Mouse (Mus musculus): ENCODE results near the gene S100a11. TPM values are rescaled to one million over a fixed set of nuclear protein-coding genes. Genes with fewer than 3 reads are reported as not detected.

The S100a11 gene
- total and polyA plus RNA-seq, 3 experiments: 47.2 to 468 (median 75.2) TPM

- Histone ChIP-seq H3K79me2 (replicated peaks; ENCODE audit: control insufficient read depth, extremely low read depth, insufficient read depth, poor library complexity, severe bottlenecking) (no peaks in the 10 kb centered on the region), H3K4me3 (replicated peaks in 1 of 3; ENCODE audit: low read depth in 2 of 3, low read length in 2 of 3, poor library complexity in 1 of 3) (no peak overlapping the region), H3K4me2 (ENCODE audit: insufficient read depth, low read depth, poor library complexity, severe bottlenecking) (no peak overlapping the region), H3K27ac (ENCODE audit: insufficient read depth, low read depth) (no peak overlapping the region), H3K9ac (ENCODE audit: insufficient read depth, low read depth) (no peak overlapping the region), H3K36me3 (replicated peaks in 1 of 2; ENCODE audit: control insufficient read depth in 1 of 2, insufficient read depth in 1 of 2, low read length in 1 of 2) (peaks cover 13 to 20% of the 10 kb centered on the region in 2 experiments), H3K4me1 (ENCODE audit: control insufficient read depth in 1 of 2, insufficient read depth in 2 of 2) (peaks cover 16 to 19% of the 10 kb centered on the region in 2 experiments), H3K27me3 (replicated peaks) (no peaks in the 10 kb centered on the region), H3K9me3 (replicated peaks; ENCODE audit: low read length) (no peaks in the 10 kb centered on the region)
- dilution Hi-C loops (cut with MboI; ENCODE audit: extremely low pct_ligation_motif_present, extremely low pct_unique_long_range_greater_than_20kb, low sequenced_read_pairs): no loop called here
- DNase-seq (ENCODE audit: extremely low read depth): no peak
- TF ChIP-seq KAT2A (IDR thresholded peaks at IDR 0.05; ENCODE audit: insufficient replicate concordance, low read length) (no peak), POLR2AphosphoS2 (IDR thresholded peaks at IDR 0.05; ENCODE audit: low read depth, low read length) (no peak), E2F4 (IDR thresholded peaks at IDR 0.05; ENCODE audit: insufficient replicate concordance, low read depth, low read length) (no peak), RCOR1 (conservative IDR thresholded peaks at IDR 0.05; ENCODE audit: low read depth, low read length) (no peak), TBP (conservative IDR thresholded peaks at IDR 0.05; ENCODE audit: low read depth, low read length) (no peak), JUND (conservative IDR thresholded peaks at IDR 0.05; ENCODE audit: low read depth, low read length) (no peak), NRF1 (IDR thresholded peaks at IDR 0.05; ENCODE audit: low read depth, low read length) (no peak), RAD21 (IDR thresholded peaks at IDR 0.05; ENCODE audit: low read depth, low read length) (no peak), CHD2 (IDR thresholded peaks at IDR 0.05; ENCODE audit: low read length) (no peak), NELFE (IDR thresholded peaks at IDR 0.05; ENCODE audit: low read depth, low read length) (no peak), ZNF384 (IDR thresholded peaks at IDR 0.05; ENCODE audit: low read depth, low read length) (no peak), GABPA (IDR thresholded peaks at IDR 0.05; ENCODE audit: insufficient replicate concordance, low read depth, low read length) (no peak), POLR2A (IDR thresholded peaks at IDR 0.05; ENCODE audit: low read depth, low read length) (no peak), ZC3H11A (IDR thresholded peaks at IDR 0.05; ENCODE audit: low read depth, low read length) (no peak), MAX (IDR thresholded peaks at IDR 0.05; ENCODE audit: low read length) (no peak)
- in situ Hi-C loops (cut with MboI; ENCODE audit: low pct_ligation_motif_present, low pct_unique_long_range_greater_than_20kb, low sequenced_read_pairs): no loop called here
Measured at GRCm38 (mm10) chr3:93569046-93569445, 48.8 kb downstream of the S100a11 start.

- no peak overlapping the region for H3K9ac ChIP-seq (ENCODE audit: insufficient read depth, low read depth)
- TF ChIP-seq USF2 (conservative IDR thresholded peaks at IDR 0.05; ENCODE audit: low read depth, low read length) (no peak), MEF2A (IDR thresholded peaks at IDR 0.05; ENCODE audit: borderline replicate concordance, low read depth, low read length) (no peak), EP300 (IDR thresholded peaks at IDR 0.05; ENCODE audit: low read length) (no peak), NELFE (IDR thresholded peaks at IDR 0.05; ENCODE audit: low read depth, low read length) (no peak), CTCF (conservative IDR thresholded peaks at IDR 0.05 in 1 of 2, IDR thresholded peaks at IDR 0.05 in 1 of 2; ENCODE audit: low read depth in 2 of 2, low read length in 2 of 2) (no peak), CHD2 (IDR thresholded peaks at IDR 0.05; ENCODE audit: low read length) (peak; percentile 37; the same call in 1 of the 2 replicates), PAX5 (IDR thresholded peaks at IDR 0.05; ENCODE audit: low read length) (no peak), MAX (IDR thresholded peaks at IDR 0.05; ENCODE audit: low read length) (0 out of 2 replicates have a peak, but pooled peaks have one; percentile 17), POLR2AphosphoS2 (IDR thresholded peaks at IDR 0.05; ENCODE audit: low read depth, low read length) (no peak)
Measured at GRCm38 (mm10) chr3:93572058-93572791, 51.9 kb downstream of the S100a11 start.

More at GRCm38 (mm10) chr3:93572058-93572791, 51.9 kb downstream of the S100a11 start:
- H3K4me2 ChIP-seq (ENCODE audit: insufficient read depth, low read depth, poor library complexity, severe bottlenecking): no peak overlapping the region
- H3K4me1 ChIP-seq (ENCODE audit: control insufficient read depth in 1 of 2, insufficient read depth in 2 of 2): peaks cover 16 to 19% of the 10 kb centered on the region in 2 experiments
- no peaks in the 10 kb centered on the region for H3K79me2 ChIP-seq (replicated peaks; ENCODE audit: control insufficient read depth, extremely low read depth, insufficient read depth, poor library complexity, severe bottlenecking)
- dilution Hi-C loops (cut with MboI; ENCODE audit: extremely low pct_ligation_motif_present, extremely low pct_unique_long_range_greater_than_20kb, low sequenced_read_pairs) (no loop called here), in situ Hi-C loops (cut with MboI; ENCODE audit: low pct_ligation_motif_present, low pct_unique_long_range_greater_than_20kb, low sequenced_read_pairs) (no loop called here)
- H3K36me3 ChIP-seq (replicated peaks in 1 of 2; ENCODE audit: control insufficient read depth in 1 of 2, insufficient read depth in 1 of 2, low read length in 1 of 2): no peaks in the 10 kb centered on the region
- H3K9me3 ChIP-seq (replicated peaks; ENCODE audit: low read length): no peaks in the 10 kb centered on the region
- no peaks in the 10 kb centered on the region for H3K27me3 ChIP-seq (replicated peaks)
- DNase-seq (ENCODE audit: extremely low read depth): no peak
- H3K4me3 ChIP-seq (replicated peaks in 1 of 3; ENCODE audit: low read depth in 2 of 3, low read length in 2 of 3, poor library complexity in 1 of 3): no peak overlapping the region
- no peak overlapping the region for H3K27ac ChIP-seq (ENCODE audit: insufficient read depth, low read depth)

Other genes with a start within 250 kb of the S100a11 start
- gene Flg, start 247.0 kb upstream of the S100a11 start, total RNA-seq (2012; rRNA removed): not detected in 2 replicates
- gene Flg, start 247.0 kb upstream of the S100a11 start, total RNA-seq (2014; rRNA removed): not detected in 2 replicates
- not detected in 2 replicates for gene Flg, start 247.0 kb upstream of the S100a11 start, polyA plus RNA-seq (2012; ENCODE audit: insufficient read length, low read depth)
- not detected in 2 replicates for gene Hrnr, start 200.7 kb upstream of the S100a11 start, total RNA-seq (2012; rRNA removed)
- gene Hrnr, start 200.7 kb upstream of the S100a11 start, total RNA-seq (2014; rRNA removed): not detected in 2 replicates
- gene Hrnr, start 200.7 kb upstream of the S100a11 start, polyA plus RNA-seq (2012; ENCODE audit: insufficient read length, low read depth): not detected in 2 replicates
- gene Rptn, start 126.8 kb upstream of the S100a11 start, total RNA-seq (2012; rRNA removed): not detected in 2 replicates
- not detected in 2 replicates for gene Rptn, start 126.8 kb upstream of the S100a11 start, total RNA-seq (2014; rRNA removed)
- not detected in 2 replicates for gene Rptn, start 126.8 kb upstream of the S100a11 start, polyA plus RNA-seq (2012; ENCODE audit: insufficient read length, low read depth)
- not detected in 2 replicates for gene Tchh, start 78.2 kb upstream of the S100a11 start, total RNA-seq (2012; rRNA removed)
- gene Tchh, start 78.2 kb upstream of the S100a11 start, total RNA-seq (2014; rRNA removed): not detected in 2 replicates
- gene Tchh, start 78.2 kb upstream of the S100a11 start, polyA plus RNA-seq (2012; ENCODE audit: insufficient read length, low read depth): not detected in 2 replicates
- gene Tchhl1, start 51.7 kb upstream of the S100a11 start, total RNA-seq (2012; rRNA removed): not detected in 2 replicates
- gene Tchhl1, start 51.7 kb upstream of the S100a11 start, total RNA-seq (2014; rRNA removed): not detected in 2 replicates
- gene Tchhl1, start 51.7 kb upstream of the S100a11 start, polyA plus RNA-seq (2012; ENCODE audit: insufficient read length, low read depth): not detected in 2 replicates
- gene S100a10, start 34.6 kb downstream of the S100a11 start, total RNA-seq (2012; rRNA removed): 352 and 369 TPM in 2 replicates
- 429 and 518 TPM in 2 replicates for gene S100a10, start 34.6 kb downstream of the S100a11 start, total RNA-seq (2014; rRNA removed)
- gene S100a10, start 34.6 kb downstream of the S100a11 start, polyA plus RNA-seq (2012; ENCODE audit: insufficient read length, low read depth): 213 and 259 TPM in 2 replicates
- not detected in 2 replicates for gene Tdpoz2, start 132.2 kb downstream of the S100a11 start, total RNA-seq (2012; rRNA removed)
- not detected in 2 replicates for gene Tdpoz2, start 132.2 kb downstream of the S100a11 start, total RNA-seq (2014; rRNA removed)
- gene Tdpoz2, start 132.2 kb downstream of the S100a11 start, polyA plus RNA-seq (2012; ENCODE audit: insufficient read length, low read depth): not detected in 2 replicates
- gene Tdpoz1, start 155.8 kb downstream of the S100a11 start, total RNA-seq (2012; rRNA removed): not detected in 2 replicates
- not detected in 2 replicates for gene Tdpoz1, start 155.8 kb downstream of the S100a11 start, total RNA-seq (2014; rRNA removed)
- gene Tdpoz1, start 155.8 kb downstream of the S100a11 start, polyA plus RNA-seq (2012; ENCODE audit: insufficient read length, low read depth): not detected in 2 replicates
- gene Gm37596, start 172.6 kb downstream of the S100a11 start, total RNA-seq (2012; rRNA removed): not detected in 2 replicates
- gene Gm37596, start 172.6 kb downstream of the S100a11 start, total RNA-seq (2014; rRNA removed): not detected in 2 replicates
- not detected in 2 replicates for gene Gm37596, start 172.6 kb downstream of the S100a11 start, polyA plus RNA-seq (2012; ENCODE audit: insufficient read length, low read depth)

Measured in CH12.LX (cell line).